11 mouse cellular contexts compared by ENCODE assay signal in the genomic region with DNA sequence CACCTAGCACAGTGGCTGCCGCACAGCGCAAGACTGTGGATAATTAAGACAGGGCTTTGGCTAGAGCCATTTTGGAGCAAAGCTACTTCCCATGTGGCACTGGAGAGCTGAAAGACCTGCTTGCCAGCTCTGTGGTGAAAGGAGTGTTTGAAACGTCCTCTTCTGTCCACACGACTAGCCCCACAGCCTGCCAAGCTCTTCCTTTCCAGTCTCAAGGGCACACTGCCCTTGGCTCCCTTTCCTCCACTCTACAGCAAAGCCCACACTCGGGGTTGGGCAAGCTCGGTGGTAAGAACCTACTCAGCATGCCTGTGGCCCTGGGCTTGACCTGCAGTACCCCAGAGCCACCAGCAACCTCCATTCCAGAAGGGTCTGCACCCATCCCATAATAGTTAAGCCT.
A peak's percentile ranks its signal among the peaks of the same experiment; 100 is the strongest.
DNase-seq lines count a peak whose midpoint lies in the region; ATAC-seq and TF ChIP-seq lines count a peak whose summit lies in the region.
"Had no signal": no experiment of that assay in that cellular context is flagged by ENCODE, and none has a peak within 500 bp of the region (broad histone marks: within the 10 kb centered on the region; RNA-seq: fewer than 3 reads in every experiment).

No protein-coding gene starts in this region.

- no peak overlapping the region for H3K4me2 ChIP-seq in midbrain, embryonic 11.5 days
- no peak overlapping the region for H3K4me2 ChIP-seq in hindbrain, embryonic 12.5 days (replicated peaks)
- H3K4me2 ChIP-seq: midbrain, embryonic 12.5 days had no signal

- H3K9ac ChIP-seq in heart, adult 2 months (ENCODE audit: low read depth, low read length) = no peak overlapping the region
- H3K9ac ChIP-seq in midbrain, embryonic 11.5 days (ENCODE audit: low read length) = no peak overlapping the region
- H3K9ac ChIP-seq in hindbrain, embryonic 12.5 days = no peak overlapping the region
- H3K9ac ChIP-seq: midbrain, embryonic 12.5 days had no signal

- H3K36me3 ChIP-seq in heart, adult 2 months (ENCODE audit: control insufficient read depth, insufficient read depth, low read length) = no peaks in the 10 kb centered on the region
- no peaks in the 10 kb centered on the region for H3K36me3 ChIP-seq in midbrain, embryonic 11.5 days (ENCODE audit: control insufficient read depth, insufficient read depth, low read length)
- no peaks in the 10 kb centered on the region for H3K36me3 ChIP-seq in hindbrain, embryonic 12.5 days
- H3K36me3 ChIP-seq: midbrain, embryonic 12.5 days had no signal

- no peaks in the 10 kb centered on the region for H3K79me2 ChIP-seq in heart, adult 2 months (replicated peaks; ENCODE audit: control insufficient read depth, insufficient read depth, low read length)

- ATAC-seq in midbrain, embryonic 11.5 days (ENCODE audit: low FRiP score) = no peak
- ATAC-seq in hindbrain, embryonic 12.5 days (ENCODE audit: low FRiP score) = no peak
- ATAC-seq: activated CD4-positive, CD25-positive, alpha-beta regulatory T cell, adult 4 months; inflammation-experienced regulatory T-cells, adult 6 months had no signal

- H3K9me3 ChIP-seq in midbrain, embryonic 11.5 days (ENCODE audit: control insufficient read depth, low read length) = no peaks in the 10 kb centered on the region
- H3K9me3 ChIP-seq in hindbrain, embryonic 12.5 days (replicated peaks) = no peaks in the 10 kb centered on the region
- H3K9me3 ChIP-seq: midbrain, embryonic 12.5 days had no signal

- peak; percentile 36 for TF ChIP-seq CTCF in heart, adult 2 months (IDR thresholded peaks at IDR 0.05)

- H3K27me3 ChIP-seq in heart, adult 2 months (ENCODE audit: control insufficient read depth, insufficient read depth, low read length) = no peaks in the 10 kb centered on the region
- H3K27me3 ChIP-seq in midbrain, embryonic 11.5 days (ENCODE audit: control insufficient read depth, insufficient read depth, low read length) = no peaks in the 10 kb centered on the region
- no peaks in the 10 kb centered on the region for H3K27me3 ChIP-seq in hindbrain, embryonic 12.5 days
- H3K27me3 ChIP-seq: midbrain, embryonic 12.5 days had no signal

- TF ChIP-seq POLR2A in heart, adult 2 months (IDR thresholded peaks at IDR 0.05; ENCODE audit: insufficient read depth, low read depth, low read length) = no peak

- no peak overlapping the region for H3K4me3 ChIP-seq in heart, adult 2 months
- H3K4me3 ChIP-seq in midbrain, embryonic 11.5 days (ENCODE audit: low read depth, low read length) = no peak overlapping the region
- H3K4me3 ChIP-seq in hindbrain, embryonic 12.5 days = no peak overlapping the region
- H3K4me3 ChIP-seq: midbrain, embryonic 12.5 days had no signal

- peak overlapping the region; percentile 54 for H3K27ac ChIP-seq in heart, adult 2 months
- no peak overlapping the region for H3K27ac ChIP-seq in midbrain, embryonic 11.5 days (ENCODE audit: low read depth, low read length)
- no peak overlapping the region for H3K27ac ChIP-seq in hindbrain, embryonic 12.5 days
- H3K27ac ChIP-seq: midbrain, embryonic 12.5 days had no signal

- peak; percentile 30 for DNase-seq in kidney, adult 11 months
- no peak for DNase-seq in kidney, adult 18-20 months
- DNase-seq in adrenal gland, adult 8-10 months = peak; percentile 85
- peak; percentile 44 to 72 for DNase-seq in heart, adult 2 months
- DNase-seq in lung, adult 18-20 months = peak; percentile 82 to 85
- no peak for DNase-seq in frontal cortex, postnatal 14 days (ENCODE audit: low spot score in 2 of 2)
- no peak for DNase-seq in midbrain, embryonic 11.5 days (ENCODE audit: low spot score, missing footprints)

- intact Hi-C loops in heart, adult 2 months (cut with DNase I) = no loop called here

- TF ChIP-seq EP300 in heart, adult 2 months (IDR thresholded peaks at IDR 0.05; ENCODE audit: insufficient read depth, low read depth, low read length) = no peak

- H3K4me1 ChIP-seq in heart, adult 2 months (ENCODE audit: control insufficient read depth, insufficient read depth, low read length) = peaks cover 20% of the 10 kb centered on the region
- H3K4me1 ChIP-seq in midbrain, embryonic 11.5 days (ENCODE audit: control insufficient read depth, insufficient read depth, low read length) = peaks cover 6% of the 10 kb centered on the region; the same call in 1 of the 2 replicates
- H3K4me1 ChIP-seq in hindbrain, embryonic 12.5 days = peaks cover 13% of the 10 kb centered on the region

- WGBS in heart, adult 2 months = 38% methylated on average over 6 of the region's 6 CpGs
- WGBS in midbrain, embryonic 11.5 days = 76% methylated on average over 6 of the region's 6 CpGs
- WGBS in hindbrain, embryonic 12.5 days = 73% methylated on average over 6 of the region's 6 CpGs

Comparison
In these comparisons a context has a peak if more than half of its experiments do, and no peak if none do; other contexts are left out.
1. DNase-seq: peak in kidney, adult 11 months (single experiment), adrenal gland, adult 8-10 months (single experiment), heart, adult 2 months (2 of 2) and lung, adult 18-20 months (2 of 2); none in kidney, adult 18-20 months (single experiment), frontal cortex, postnatal 14 days (0 of 2) and midbrain, embryonic 11.5 days (single experiment).